Mouse (Mus musculus) activated CD4-positive, CD25-positive, alpha-beta regulatory T cell (primary cell): ENCODE data around the gene Ift74. TPM values are rescaled to one million over a fixed set of nuclear protein-coding genes. Genes with fewer than 3 reads are reported as not detected.

Experiments used
- polyA plus RNA-seq, 2 experiments: library from polyadenylated mRNA; unstranded; fragments of 100-300 nt; shearing (Covaris generic); gene quantifications; one replicate each; pipeline ENCODE4 v1.2.1; 2017

The Ift74 gene
- polyA plus RNA-seq, result 1 to 10 TPM; 2.5 to 2.6 TPM

GRCm38 (mm10) chr4:94613972-94614626 is at the start of gene Ift74:
TSS of gene Ift74 (plus strand) at chr4:94614491.

GRCm38 (mm10) chr4:94603031-94603629 is 11.2 kb upstream of the Ift74 start, which contains the start of gene Plaa:
TSS of gene Plaa (minus strand) at chr4:94603244.

GRCm38 (mm10) chr4:94649920-94650319 is 35.6 kb downstream of the Ift74 start, which contains the start of gene Lrrc19:
TSS of gene Lrrc19 (minus strand) at chr4:94650144.

GRCm38 (mm10) chr4:94738838-94739731 is 124.8 kb downstream of the Ift74 start, which contains the start of gene Tek:
TSS of gene Tek (plus strand) at chr4:94739289.

Other genes starting within 250 kb of the Ift74 start
- gene Gm10306, start 57.9 kb upstream of the Ift74 start, polyA plus RNA-seq, result not detected
- 10 to 100 TPM; 21.3 to 28.4 TPM for gene Caap1, start 57.7 kb upstream of the Ift74 start, polyA plus RNA-seq
- 10 to 100 TPM; 71.3 to 96.8 TPM for gene Plaa, start 11.2 kb upstream of the Ift74 start, polyA plus RNA-seq
- gene Lrrc19, start 35.7 kb downstream of the Ift74 start, polyA plus RNA-seq, result not detected
- under 1 TPM in 1 of 2 experiments, not detected in 1; 0.04 TPM for gene Tek, start 124.8 kb downstream of the Ift74 start, polyA plus RNA-seq